Comparison of ENCODE assay signal across 21 mouse cellular contexts in genomic region chr19:56108796-56109195, GRCm38 (mm10).
"Had no signal": no experiment of that assay in that cellular context is flagged by ENCODE, and none has a peak within 500 bp of the region (broad histone marks: within the 10 kb centered on the region; RNA-seq: fewer than 3 reads in every experiment).

No protein-coding gene starts in this region.

- ATAC-seq: liver, postnatal 0 days; lung, postnatal 0 days; midbrain, embryonic 16.5 days had no signal

- H3K4me3 ChIP-seq: lung, embryonic 15.5 days; megakaryocyte, embryonic 14.5 days; midbrain, embryonic 12.5 days; myocyte; neural tube, embryonic 13.5 days; neural tube, embryonic 15.5 days had no signal

- H3K9me3 ChIP-seq: lung, embryonic 15.5 days; neural tube, embryonic 13.5 days; neural tube, embryonic 15.5 days had no signal

- H3K4me1 ChIP-seq: megakaryocyte, embryonic 14.5 days had no signal

- H3K9ac ChIP-seq: liver, postnatal 0 days; lung, embryonic 15.5 days; midbrain, embryonic 12.5 days; neural tube, embryonic 13.5 days; neural tube, embryonic 15.5 days had no signal

- DNase-seq: liver, postnatal 0 days; lung, adult 2 months; lung, postnatal 14 days; lung, postnatal 36 days; midbrain, embryonic 14.5 days; retina, postnatal 1 day; right cerebral cortex, adult 18-20 months; right cerebral cortex, postnatal 25 days; right cerebral cortex, postnatal 4 days; spleen, adult 18-20 months; thymus, adult 2 months; thymus, postnatal 25 days had no signal

- H3K27me3 ChIP-seq: lung, embryonic 15.5 days; megakaryocyte, embryonic 14.5 days had no signal

- H3K4me2 ChIP-seq: lung, embryonic 15.5 days; midbrain, embryonic 12.5 days; neural tube, embryonic 13.5 days; neural tube, embryonic 15.5 days had no signal

- H3K36me3 ChIP-seq: lung, embryonic 15.5 days; midbrain, embryonic 12.5 days; neural tube, embryonic 13.5 days; neural tube, embryonic 15.5 days had no signal

- H3K27ac ChIP-seq: lung, embryonic 15.5 days; macrophage; midbrain, embryonic 12.5 days; neural tube, embryonic 13.5 days; neural tube, embryonic 15.5 days had no signal
